Mouse (Mus musculus): ENCODE results near the gene Aup1.

DNA sequence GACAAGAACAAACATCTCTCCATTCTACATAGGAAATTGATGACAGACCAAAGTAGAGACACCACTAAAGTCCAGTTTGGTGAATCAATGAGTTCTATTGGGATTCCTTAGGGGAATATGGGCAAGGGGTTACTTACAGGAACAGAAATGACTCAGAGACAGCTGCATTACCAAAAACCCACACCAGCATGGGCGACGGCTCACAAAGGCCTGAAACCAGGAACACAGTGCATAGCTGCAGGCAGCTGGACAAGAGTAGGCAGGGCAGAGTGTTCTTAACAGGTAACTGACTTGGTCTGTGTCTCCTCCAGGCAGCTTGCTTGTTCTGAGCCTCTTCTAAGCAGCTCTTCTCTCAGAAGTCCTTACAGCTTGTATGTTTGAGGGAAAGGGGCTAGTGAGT, 38.6 kb upstream of the Aup1 start:
- no peak for TF ChIP-seq POLR2A (IDR thresholded peaks at IDR 0.05; ENCODE audit: insufficient read depth, low read length)
- no peak for TF ChIP-seq CTCF (IDR thresholded peaks at IDR 0.05; ENCODE audit: low read depth, low read length)
- no peak for TF ChIP-seq EP300 (IDR thresholded peaks at IDR 0.05; ENCODE audit: insufficient read depth, low read depth, low read length)
